Mouse (Mus musculus) liver, postnatal 0 days (tissue): Measurements from ENCODE around the gene Purb.

ENCODE experiments used
- CTCF ChIP-seq: sonication (generic); IDR thresholded peaks from 2 replicates; pipeline ENCODE4 v1.5.1; 2016; ENCODE audit warnings: antibody characterized with exemption, low read depth
- EP300 ChIP-seq: IDR thresholded peaks from 2 replicates; pipeline ENCODE4 v1.6.1; 2016; ENCODE audit warnings: antibody characterized with exemption, low read depth, mild to moderate bottlenecking

DNA sequence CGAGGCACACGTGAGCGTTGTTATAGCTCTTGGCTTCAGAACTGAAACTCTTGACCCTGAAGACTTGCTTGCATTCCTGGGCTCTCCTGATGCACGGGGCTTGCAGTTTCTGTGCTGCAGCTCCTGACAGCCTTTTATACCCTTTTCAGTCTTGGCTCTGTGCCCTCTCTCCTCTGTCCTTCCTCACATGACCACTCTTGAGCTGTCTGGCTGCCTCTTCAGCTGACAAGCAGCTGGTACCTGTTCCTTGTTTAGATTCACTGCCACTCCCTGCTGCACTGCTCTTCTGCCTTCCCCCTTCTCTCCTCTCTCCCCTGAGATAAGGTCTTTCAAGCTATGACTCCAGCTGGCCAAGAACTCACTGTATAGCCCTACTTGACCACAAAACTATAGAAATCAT is 28.2 kb downstream of the Purb start:
- TF ChIP-seq EP300 (no peak), CTCF (no peak)
